Mouse (Mus musculus) hindbrain, embryonic 12.5 days (tissue): Measurements from ENCODE around the gene St8sia4. TPM values are rescaled to one million over a fixed set of nuclear protein-coding genes. Genes with fewer than 3 reads are reported as not detected.
A peak's percentile ranks its signal among the peaks of the same experiment; 100 is the strongest.

Experiments used
- ATAC-seq: fragments of 200-750 bp; cut with Nextera tagmentation; 2 replicates; pipeline ENCODE4 v1.8.0; 2017; ENCODE audit warnings: moderate TSS enrichment; ENCODE audit not compliant: low FRiP score
- H3K27ac ChIP-seq: fragments of 300-500 bp; sonication (generic); 2 replicates; pipeline ENCODE4 v1.5.1; 2016; ENCODE audit warnings: mild to moderate bottlenecking
- H3K27me3 ChIP-seq: fragments of 300-500 bp; sonication (generic); 2 replicates; pipeline ENCODE4 v1.6.1; 2016; ENCODE audit warnings: mild to moderate bottlenecking
- H3K36me3 ChIP-seq: fragments of 300-500 bp; sonication (generic); 2 replicates; pipeline ENCODE4 v1.6.1; 2016; ENCODE audit warnings: mild to moderate bottlenecking
- H3K4me1 ChIP-seq: fragments of 300-500 bp; sonication (generic); 2 replicates; pipeline ENCODE4 v1.6.1; 2016
- H3K4me2 ChIP-seq: fragments of 300-500 bp; sonication (generic); replicated peaks from 2 replicates; pipeline ENCODE4 v1.6.1; 2016; ENCODE audit warnings: mild to moderate bottlenecking
- H3K4me3 ChIP-seq: fragments of 300-500 bp; sonication (generic); 2 replicates; pipeline ENCODE4 v1.5.1; 2016; ENCODE audit warnings: mild to moderate bottlenecking
- H3K9ac ChIP-seq: fragments of 300-500 bp; sonication (generic); 2 replicates; pipeline ENCODE4 v1.6.1; 2016; ENCODE audit warnings: mild to moderate bottlenecking, moderate library complexity
- H3K9me3 ChIP-seq: fragments of 300-500 bp; sonication (generic); replicated peaks from 2 replicates; pipeline ENCODE4 v1.6.1; 2016; ENCODE audit warnings: mild to moderate bottlenecking
- WGBS: fragments of 180-500 bp; shearing (Covaris S2); methylation state at CpG from one replicate; pipeline ENCODE4 v1.1.7; 2016; 5-methylcytosine and 5-hydroxymethylcytosine counted together
- polyA plus RNA-seq: library from polyadenylated mRNA; unstranded; fragments of >200 nt; fragmentation: Nextera tagmentation; extraction: Ambion mirVana; gene quantifications from 2 replicates; pipeline ENCODE4 v1.2.1, GENCODE M21; 2016

The St8sia4 gene
- 25.9 and 26.1 TPM in 2 replicates for polyA plus RNA-seq

GRCm38 (mm10) chr1:95667435-95668252 lies at the start of gene St8sia4:
St8sia4 (minus strand) TSS chr1:95667571.
- ATAC-seq, result peak; percentile 97
- H3K36me3 ChIP-seq, result no peaks in the 10 kb centered on the region
- H3K4me3 ChIP-seq, result peak within 1 kb of the TSS; percentile 54
- no peaks in the 10 kb centered on the region for H3K9me3 ChIP-seq
- H3K27me3 ChIP-seq, result no peaks in the 10 kb centered on the region
- peak within 1 kb of the TSS; percentile 82 for H3K4me2 ChIP-seq
- peak within 1 kb of the TSS; percentile 73 for H3K9ac ChIP-seq
- peak within 1 kb of the TSS; percentile 83 for H3K27ac ChIP-seq
- WGBS, result under 1% methylated on average over 52 of the region's 52 CpGs
- H3K4me1 ChIP-seq, result peaks cover 12% of the 10 kb centered on the region; the same call in 1 of the 2 replicates

- no peak overlapping the region for H3K27ac ChIP-seq
- H3K4me3 ChIP-seq, result no peak overlapping the region
- 76% methylated on average over 3 of the region's 3 CpGs for WGBS
- no peaks in the 10 kb centered on the region for H3K36me3 ChIP-seq
- no peaks in the 10 kb centered on the region for H3K9me3 ChIP-seq
- H3K4me1 ChIP-seq, result no peaks in the 10 kb centered on the region
- H3K4me2 ChIP-seq, result no peak overlapping the region
- no peak overlapping the region for H3K9ac ChIP-seq
- H3K27me3 ChIP-seq, result no peaks in the 10 kb centered on the region
- ATAC-seq, result no peak
Measured at GRCm38 (mm10) chr1:95709181-95709580, 41.8 kb upstream of the St8sia4 start.

- Histone ChIP-seq H3K4me3 (no peak overlapping the region), H3K9ac (no peak overlapping the region), H3K36me3 (no peaks in the 10 kb centered on the region), H3K4me2 (no peak overlapping the region), H3K27me3 (no peaks in the 10 kb centered on the region), H3K9me3 (no peaks in the 10 kb centered on the region), H3K27ac (no peak overlapping the region), H3K4me1 (no peaks in the 10 kb centered on the region)
- no peak for ATAC-seq
Measured at GRCm38 (mm10) chr1:95699903-95700302, 32.5 kb upstream of the St8sia4 start.

GRCm38 (mm10) chr1:95674052-95674451 lies 6.7 kb upstream of the St8sia4 start:
- H3K4me3 ChIP-seq, result no peak overlapping the region
- no peaks in the 10 kb centered on the region for H3K4me1 ChIP-seq
- no peaks in the 10 kb centered on the region for H3K36me3 ChIP-seq
- ATAC-seq, result no peak
- WGBS, result 82% methylated on average over 3 of the region's 3 CpGs
- H3K27me3 ChIP-seq, result no peaks in the 10 kb centered on the region
- no peak overlapping the region for H3K4me2 ChIP-seq
- no peaks in the 10 kb centered on the region for H3K9me3 ChIP-seq
- H3K9ac ChIP-seq, result no peak overlapping the region
- H3K27ac ChIP-seq, result no peak overlapping the region

- no peak for ATAC-seq
- Histone ChIP-seq H3K27me3 (no peaks in the 10 kb centered on the region), H3K36me3 (no peaks in the 10 kb centered on the region), H3K9me3 (no peaks in the 10 kb centered on the region), H3K9ac (peak overlapping the region; percentile 73), H3K4me2 (peak overlapping the region; percentile 82), H3K4me1 (peaks cover 12% of the 10 kb centered on the region; the same call in 1 of the 2 replicates), H3K4me3 (peak overlapping the region; percentile 54), H3K27ac (peak overlapping the region; percentile 83; the same call in 1 of the 2 replicates)
- WGBS, result 7% methylated on average over 6 of the region's 6 CpGs
Measured at GRCm38 (mm10) chr1:95668253-95668805, 958 bp upstream of the St8sia4 start.

- Histone ChIP-seq H3K27me3 (no peaks in the 10 kb centered on the region), H3K4me2 (peak overlapping the region; percentile 82), H3K9ac (peak overlapping the region; percentile 73), H3K27ac (peak overlapping the region; percentile 83), H3K4me3 (peak overlapping the region; percentile 54), H3K4me1 (peaks cover 12% of the 10 kb centered on the region; the same call in 1 of the 2 replicates), H3K36me3 (no peaks in the 10 kb centered on the region), H3K9me3 (no peaks in the 10 kb centered on the region)
- WGBS, result 2% methylated on average over 13 of the region's 14 CpGs
- peak; percentile 27 for ATAC-seq
Measured at GRCm38 (mm10) chr1:95666541-95667320, 640 bp downstream of the St8sia4 start.

GRCm38 (mm10) chr1:95665951-95666484 lies 1.4 kb downstream of the St8sia4 start:
- Histone ChIP-seq H3K9ac (peak overlapping the region; percentile 73), H3K4me2 (peak overlapping the region; percentile 82), H3K9me3 (no peaks in the 10 kb centered on the region), H3K4me1 (peaks cover 12% of the 10 kb centered on the region; the same call in 1 of the 2 replicates), H3K4me3 (peak overlapping the region; percentile 54), H3K36me3 (no peaks in the 10 kb centered on the region), H3K27me3 (no peaks in the 10 kb centered on the region), H3K27ac (peak overlapping the region; percentile 80)
- ATAC-seq, result no peak
- WGBS, result 2% methylated on average over 17 of the region's 17 CpGs

- H3K36me3 ChIP-seq, result no peaks in the 10 kb centered on the region
- no peaks in the 10 kb centered on the region for H3K27me3 ChIP-seq
- 16% methylated on average over 22 of the region's 22 CpGs for WGBS
- peak overlapping the region; percentile 80 for H3K27ac ChIP-seq
- no peaks in the 10 kb centered on the region for H3K9me3 ChIP-seq
- peak overlapping the region; percentile 54 for H3K4me3 ChIP-seq
- peak; percentile 42 for ATAC-seq
- peaks cover 12% of the 10 kb centered on the region; the same call in 1 of the 2 replicates for H3K4me1 ChIP-seq
- peak overlapping the region; percentile 82 for H3K4me2 ChIP-seq
- H3K9ac ChIP-seq, result peak overlapping the region; percentile 73
Measured at GRCm38 (mm10) chr1:95664969-95665702, 2.2 kb downstream of the St8sia4 start.

- no peak for ATAC-seq
- H3K27ac ChIP-seq, result no peak overlapping the region; the same call in 1 of the 2 replicates
- no peaks in the 10 kb centered on the region for H3K36me3 ChIP-seq
- H3K27me3 ChIP-seq, result no peaks in the 10 kb centered on the region
- peak overlapping the region; percentile 73; the same call in 1 of the 2 replicates for H3K9ac ChIP-seq
- H3K4me2 ChIP-seq, result peak overlapping the region; percentile 82
- 23% methylated on average over 4 of the region's 4 CpGs for WGBS
- peak overlapping the region; percentile 54 for H3K4me3 ChIP-seq
- no peaks in the 10 kb centered on the region for H3K9me3 ChIP-seq
- H3K4me1 ChIP-seq, result peaks cover 12% of the 10 kb centered on the region; the same call in 1 of the 2 replicates
Measured at GRCm38 (mm10) chr1:95664321-95664825, 3.0 kb downstream of the St8sia4 start.

- Histone ChIP-seq H3K4me2 (no peak overlapping the region), H3K4me1 (no peaks in the 10 kb centered on the region), H3K9ac (no peak overlapping the region), H3K36me3 (no peaks in the 10 kb centered on the region), H3K27me3 (no peaks in the 10 kb centered on the region), H3K9me3 (no peaks in the 10 kb centered on the region), H3K4me3 (no peak overlapping the region), H3K27ac (no peak overlapping the region)
- ATAC-seq, result no peak
- 86% methylated on average over 5 of the region's 5 CpGs for WGBS
Measured at GRCm38 (mm10) chr1:95657051-95657668, 10.2 kb downstream of the St8sia4 start.

GRCm38 (mm10) chr1:95655564-95655963 lies 11.8 kb downstream of the St8sia4 start:
- no peak for ATAC-seq
- Histone ChIP-seq H3K9me3 (no peaks in the 10 kb centered on the region), H3K27me3 (no peaks in the 10 kb centered on the region), H3K27ac (no peak overlapping the region), H3K4me1 (no peaks in the 10 kb centered on the region), H3K9ac (no peak overlapping the region), H3K4me2 (no peak overlapping the region), H3K36me3 (no peaks in the 10 kb centered on the region), H3K4me3 (no peak overlapping the region)
- WGBS, result 87% methylated on average over 9 of the region's 9 CpGs
